Mouse (Mus musculus) CD4-positive, CD25-positive, alpha-beta regulatory T cell, adult 2 months (primary cell): Measurements from ENCODE around the gene Trpc5.

ENCODE experiments used
- DNase-seq: peaks from one replicate; pipeline ENCODE4 v3.0.0-alpha.2; 2012; ENCODE audit warnings: low read depth, low spot score

The Trpc5 gene

DNA sequence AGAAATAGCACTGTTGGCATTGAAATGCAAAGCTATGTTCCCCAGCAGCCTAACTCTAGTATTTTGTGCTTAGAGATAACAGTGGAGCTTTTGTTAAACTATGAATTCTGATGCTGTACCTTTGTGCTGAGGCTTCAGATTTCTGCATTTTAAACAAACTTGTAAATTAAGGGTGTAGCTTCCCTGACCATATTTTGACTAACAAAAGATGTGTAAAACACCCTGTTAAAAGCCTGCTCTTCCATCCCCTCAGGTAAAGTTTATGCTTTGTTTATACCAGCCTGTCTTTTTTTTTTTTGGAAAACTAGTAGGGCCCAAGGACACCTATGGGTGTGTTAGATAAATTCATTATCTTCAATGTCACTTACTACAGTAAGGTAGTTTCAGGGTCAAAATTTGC, 350.0 kb downstream of the Trpc5 start:
- no peak for DNase-seq

DNA sequence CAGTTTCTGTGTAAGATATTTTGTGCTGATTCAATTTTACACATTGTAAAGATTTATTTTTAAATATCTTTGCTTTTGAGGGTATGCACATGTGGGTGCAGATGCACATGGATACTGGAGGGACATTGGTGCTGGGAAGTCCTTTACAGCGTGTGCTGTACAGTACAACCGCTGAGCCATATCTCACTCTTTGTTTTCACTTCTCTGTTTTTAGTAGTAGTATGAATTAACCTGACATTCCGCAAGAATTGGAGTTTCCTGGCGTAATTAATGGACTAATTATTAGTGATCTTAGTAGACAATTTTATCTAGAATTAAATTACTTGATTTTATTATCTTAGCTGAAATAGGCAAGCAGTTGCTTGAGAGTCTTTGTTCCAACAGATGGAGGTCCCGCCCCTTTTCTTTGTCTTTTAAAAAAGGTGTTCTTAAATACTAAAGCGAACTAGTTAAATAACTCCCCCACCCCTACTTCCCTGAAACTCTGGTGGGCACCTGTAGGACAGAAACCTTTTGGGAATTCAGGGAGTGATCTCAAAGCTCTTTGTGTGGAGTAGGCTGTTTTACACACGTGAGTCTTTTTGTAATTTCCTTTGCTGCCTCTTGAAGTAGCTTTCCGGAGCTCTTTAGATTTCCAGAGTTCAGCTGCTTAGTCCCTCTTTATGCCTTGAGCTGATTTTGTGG, 352.5 kb downstream of the Trpc5 start:
- no peak for DNase-seq
